Mouse (Mus musculus) layer of hippocampus, adult 8-10 months (tissue): ENCODE measurements at regions not wholly inside any gene's neighbourhood (a gene's known extent, or its start where the extent isn't known, plus 50 kb on each side); places are given as distances from the start of the nearest gene placed in this dataset.
"Not testable (repeated sequence)": the region's sequence is repeated elsewhere in the genome, so short reads cannot be mapped to it uniquely, and the experiment has no call there.

Source experiments
- DNase-seq, 2 experiments: peaks; one replicate each; pipeline ENCODE4 v3.0.0; 2022; ENCODE audit warnings: low spot score in 2 of 2

DNA sequence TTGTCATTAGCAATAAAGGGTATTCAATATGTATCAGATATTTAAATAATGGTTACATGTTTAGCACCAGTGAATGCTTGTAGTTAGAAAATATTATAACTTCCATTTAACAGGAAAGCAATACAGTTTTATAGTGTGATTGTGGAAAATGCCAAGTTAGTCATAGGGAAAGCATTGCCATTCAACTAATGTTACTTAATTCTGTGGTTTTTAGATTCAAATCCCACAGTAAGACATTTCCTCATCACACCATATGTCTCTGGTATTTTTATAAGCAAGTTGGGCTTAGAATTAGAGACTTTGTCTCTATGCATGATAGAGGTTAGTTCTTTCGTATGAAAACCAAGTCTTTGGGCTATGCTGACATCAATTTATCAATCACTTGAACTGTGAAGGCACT, 133.0 kb downstream of the Prr30 start:
- no peak for DNase-seq

DNA sequence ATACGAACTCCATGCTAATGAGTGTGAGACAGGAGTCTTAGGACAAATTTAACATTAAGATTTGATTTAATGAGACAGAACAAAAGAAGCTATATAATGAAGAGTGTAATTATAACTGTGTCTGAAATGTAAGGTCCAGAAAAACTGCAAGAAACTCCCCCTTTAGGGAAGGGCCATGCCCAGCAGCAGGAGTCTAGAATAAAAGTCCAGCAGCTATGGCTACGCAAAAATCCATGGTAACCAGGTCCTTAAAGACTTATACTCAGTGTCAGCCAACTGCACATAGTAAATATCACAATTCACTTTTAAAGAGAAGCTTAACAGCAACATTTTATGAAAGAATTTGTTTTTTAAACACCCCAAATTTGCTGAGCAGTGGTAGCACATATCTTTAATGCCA, 143.3 kb downstream of the Prr30 start:
- no peak for DNase-seq

DNA sequence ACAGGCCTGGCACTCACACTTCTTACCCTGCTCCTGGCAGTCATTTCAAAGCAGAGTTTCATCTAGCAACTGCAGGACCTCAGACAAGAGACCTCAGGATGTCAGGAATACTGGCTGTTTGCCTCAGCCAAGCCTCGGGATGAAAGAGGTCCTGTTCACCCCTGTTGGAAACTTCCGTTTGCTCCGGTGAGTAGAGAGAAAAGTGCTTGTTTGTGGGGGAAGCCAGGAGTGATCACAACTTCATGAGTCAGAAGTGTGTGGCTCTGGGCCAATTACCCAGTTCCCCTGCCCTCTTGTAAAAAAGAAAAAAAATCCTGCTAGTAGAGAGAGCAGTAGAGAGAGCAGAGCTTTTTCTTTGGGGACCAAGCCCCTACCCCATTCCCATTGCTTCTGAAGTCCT, 144.2 kb downstream of the Prr30 start:
- DNase-seq: peak; percentile 5 to 14

DNA sequence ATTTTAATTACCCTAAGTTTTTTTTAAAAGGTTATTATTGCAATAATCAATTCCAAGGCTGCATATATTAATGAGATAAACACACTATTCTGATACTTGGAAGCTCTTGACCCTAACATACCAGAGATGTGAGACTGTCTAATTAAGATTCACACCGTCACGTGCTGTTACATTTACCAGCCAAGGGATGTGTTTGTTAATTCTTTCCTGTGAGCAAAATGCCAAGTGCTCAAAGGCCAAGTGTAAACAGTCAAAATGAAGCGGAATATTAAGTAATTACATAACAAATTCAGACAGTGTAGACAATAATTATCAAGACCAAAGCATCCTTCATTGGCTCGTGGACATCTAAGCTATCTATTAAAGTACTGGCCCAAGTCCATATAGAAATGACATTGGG, 145.3 kb downstream of the Prr30 start:
- no peak for DNase-seq

DNA sequence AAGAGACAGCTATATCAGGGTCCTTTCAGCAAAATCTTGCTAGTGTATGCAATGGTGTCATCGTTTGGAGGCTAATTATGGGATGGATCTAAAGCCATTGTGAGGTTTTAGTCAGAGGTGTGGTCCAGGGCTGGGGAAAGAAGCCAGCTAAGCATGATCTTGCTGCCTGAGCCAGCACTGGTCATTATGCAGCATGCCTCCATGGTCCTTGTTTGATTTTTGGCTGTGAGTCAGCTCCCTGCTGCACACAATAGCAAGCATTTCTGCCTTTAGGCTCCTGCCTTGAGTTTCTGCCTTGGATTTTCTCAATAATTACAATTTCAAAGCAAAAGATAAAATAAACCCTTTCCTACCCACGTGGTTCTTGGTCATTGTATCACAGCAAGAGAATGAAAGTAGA, 147.4 kb downstream of the Prr30 start:
- no peak for DNase-seq

DNA sequence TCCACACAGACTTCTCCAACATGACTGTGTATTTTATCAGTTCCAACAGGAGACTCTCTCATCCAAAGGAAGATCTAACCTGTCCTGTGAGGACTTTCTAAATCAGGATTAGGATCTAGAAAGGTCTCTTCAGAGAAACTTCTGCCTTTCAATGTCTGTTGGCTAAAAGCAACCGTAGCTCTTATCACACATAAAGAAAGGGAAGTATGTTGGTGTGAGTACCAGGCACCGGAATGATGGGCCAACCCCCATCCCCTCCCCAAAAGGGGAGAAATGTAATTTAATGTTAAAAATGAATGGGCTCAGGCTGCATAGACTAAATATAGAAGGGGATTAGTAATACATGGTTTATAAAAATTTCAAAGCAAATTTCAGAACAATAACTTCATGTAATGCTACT, 149.9 kb downstream of the Prr30 start:
- DNase-seq: no peak

GRCm38 (mm10) chr14:101049664-101050203, 150.4 kb downstream of the Prr30 start:
- no peak for DNase-seq

- no peak for DNase-seq
Observed at GRCm38 (mm10) chr14:101043494-101043893, 156.6 kb downstream of the Prr30 start.

- DNase-seq: no peak
Observed at GRCm38 (mm10) chr14:101001070-101001469, 199.1 kb downstream of the Prr30 start.

DNA sequence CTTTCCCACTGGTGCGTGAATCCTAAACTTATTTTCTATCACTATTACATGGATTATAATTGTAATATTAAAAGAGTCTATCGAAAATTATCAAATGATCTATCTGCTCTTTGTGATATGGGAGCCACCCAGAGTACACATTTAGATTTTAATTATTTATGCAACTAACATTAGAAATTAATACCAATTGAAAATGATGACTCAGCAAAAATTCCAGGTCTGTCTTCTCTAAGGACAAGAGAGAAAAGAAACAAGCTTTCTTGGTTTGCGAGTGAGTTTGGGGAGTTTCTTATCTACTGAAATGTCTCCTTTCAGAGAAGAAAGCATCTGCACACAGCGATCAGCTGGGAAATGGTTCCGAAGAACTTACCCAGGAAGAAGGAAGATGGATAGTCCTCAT, 219.4 kb downstream of the Prr30 start:
- DNase-seq: no peak

GRCm38 (mm10) chr14:100978515-100978914, 221.6 kb downstream of the Prr30 start:
- DNase-seq: no peak

GRCm38 (mm10) chr14:100970970-100971369, 229.2 kb downstream of the Prr30 start:
- DNase-seq: no peak

DNA sequence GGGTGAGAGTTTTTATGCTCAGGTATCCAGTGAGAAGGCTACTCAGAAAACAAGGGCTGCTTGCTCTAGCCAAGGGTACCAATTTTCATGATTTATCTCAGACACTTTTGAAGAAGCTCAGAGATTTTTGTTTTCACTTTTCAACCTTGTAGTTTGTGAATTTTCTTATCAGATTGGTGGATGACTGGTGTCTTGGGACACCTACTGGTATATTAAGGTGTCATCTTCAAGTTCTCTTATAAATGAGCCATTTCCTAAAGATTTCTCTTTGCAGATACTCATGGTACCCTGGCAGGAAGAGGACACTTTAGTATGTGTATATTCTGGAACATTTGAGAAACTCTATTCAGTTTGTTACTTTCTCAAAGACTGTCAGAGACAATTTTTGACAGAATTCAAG, 239.9 kb downstream of the Prr30 start:
- DNase-seq: no peak

DNA sequence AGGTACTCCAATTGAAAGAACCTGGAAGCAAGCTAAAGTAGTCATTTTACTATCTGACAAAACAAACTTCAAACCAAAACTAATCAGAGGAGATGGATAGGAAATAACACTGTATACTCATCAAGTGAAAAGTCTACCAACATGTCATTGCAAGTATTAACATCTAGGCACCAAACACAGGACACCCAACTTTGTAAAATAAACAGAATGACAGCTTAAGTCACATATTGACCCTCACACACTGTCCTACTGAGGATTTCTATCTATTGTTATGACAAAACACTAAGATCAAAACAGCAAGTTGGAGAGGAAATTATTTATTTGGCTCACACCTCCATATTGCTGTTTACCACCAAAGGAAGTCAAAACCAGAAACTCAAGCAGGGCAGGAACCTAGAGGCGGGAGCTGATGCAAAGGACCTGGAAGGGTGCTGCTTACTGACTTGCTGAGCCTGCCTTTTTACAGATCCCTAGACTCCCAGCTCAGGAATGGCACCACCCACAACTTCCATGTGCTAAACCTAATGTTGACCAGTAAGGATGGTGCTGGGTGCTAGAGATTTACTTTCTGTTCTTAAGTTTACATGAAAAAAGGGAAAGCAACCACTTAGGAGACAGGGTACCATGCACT, 244.2 kb downstream of the Prr30 start:
- no peak for DNase-seq

DNA sequence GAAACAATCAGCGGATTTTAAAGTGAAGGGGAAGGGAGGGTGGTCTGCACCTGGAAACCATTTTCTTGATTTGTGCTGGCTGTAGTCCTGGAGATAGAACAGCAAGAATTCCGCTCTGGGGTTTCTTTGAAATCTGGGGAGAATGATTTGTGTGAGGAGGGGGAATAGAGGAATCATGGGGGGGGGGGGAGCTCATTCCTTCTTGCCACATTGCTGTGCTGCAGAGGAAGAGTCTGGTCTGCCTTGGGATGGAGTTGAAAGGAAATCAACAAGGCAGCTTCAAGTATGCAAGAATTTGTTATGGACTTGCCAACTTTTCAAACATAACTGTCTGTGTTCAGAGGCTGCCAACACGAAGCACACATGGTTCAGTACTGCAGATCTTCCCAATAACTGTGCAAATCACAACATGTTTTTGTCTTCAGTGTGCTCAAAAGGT, 249.4 kb downstream of the Prr30 start:
- no peak for DNase-seq

DNA sequence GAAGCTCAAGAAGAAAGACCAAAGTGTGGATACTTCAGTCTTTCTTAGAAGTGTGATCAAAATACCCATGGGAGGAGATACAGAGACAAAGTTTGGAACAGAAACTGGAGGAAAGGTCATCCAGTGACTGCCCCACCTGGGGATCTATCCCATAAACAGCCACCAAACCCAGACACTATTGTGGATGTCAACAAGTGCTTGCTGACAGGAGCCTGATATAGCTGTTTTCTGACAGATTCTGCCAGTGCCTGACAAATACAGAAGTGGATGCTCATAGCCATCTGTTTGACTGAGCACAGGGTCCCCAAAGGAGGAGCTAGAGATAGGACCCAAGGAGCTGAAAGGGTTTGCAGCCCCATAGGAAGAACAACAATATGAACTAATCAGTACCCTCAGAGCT, 252.5 kb downstream of the Prr30 start:
- not testable (repeated sequence) for DNase-seq

GRCm38 (mm10) chr14:100937358-100937887, 262.7 kb downstream of the Prr30 start:
- DNase-seq: no peak

- no peak for DNase-seq
Observed at GRCm38 (mm10) chr14:100934554-100934953, 265.6 kb downstream of the Prr30 start.

DNA sequence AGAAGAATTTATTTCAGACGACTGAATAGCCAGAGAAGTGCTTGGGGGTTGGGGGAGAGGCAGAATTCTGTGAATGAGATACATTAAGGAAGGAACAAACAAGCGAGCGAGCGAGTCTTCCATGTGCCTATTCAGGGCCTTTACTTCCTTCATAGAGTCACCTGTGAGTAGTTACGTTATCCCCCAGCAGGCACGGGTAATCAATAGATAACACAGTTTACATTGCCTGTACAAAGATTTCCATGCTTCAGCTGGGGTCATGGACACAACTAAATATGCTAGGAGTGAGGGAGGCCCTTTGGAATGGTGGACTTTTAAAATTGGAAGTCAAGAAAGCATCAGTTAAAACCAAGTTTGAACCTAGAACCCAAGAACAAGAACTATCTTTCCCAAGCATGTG, 275.2 kb downstream of the Prr30 start:
- DNase-seq: no peak

DNA sequence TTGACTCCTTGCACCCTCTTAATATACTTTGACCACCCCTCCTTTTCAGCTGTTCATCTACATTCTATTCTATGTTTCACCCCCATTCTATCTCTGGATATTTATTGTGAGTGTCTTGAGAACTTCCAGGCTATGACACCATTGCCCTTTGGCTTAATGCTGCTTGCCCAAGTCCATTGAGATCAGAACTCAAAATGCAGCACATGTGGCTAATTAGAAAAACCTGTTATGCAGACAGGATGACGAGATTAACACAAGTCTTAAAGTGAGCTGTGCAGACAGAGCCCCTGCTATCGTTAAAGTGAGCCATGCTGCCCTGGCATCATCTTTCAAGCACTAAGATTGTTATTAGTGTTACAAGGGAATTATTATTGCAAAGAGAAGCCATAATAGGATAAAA, 299.9 kb downstream of the Prr30 start:
- no peak for DNase-seq

GRCm38 (mm10) chr14:100899074-100899473, 301.1 kb downstream of the Prr30 start:
- DNase-seq: no peak

- DNase-seq: no peak
Observed at GRCm38 (mm10) chr14:100889163-100890157, 310.7 kb downstream of the Prr30 start.
